Mouse (Mus musculus) neural tube, embryonic 15.5 days (tissue): ENCODE measurements around the gene Hoxc9. TPM values are rescaled to one million over a fixed set of nuclear protein-coding genes. Genes with fewer than 3 reads are reported as not detected.

Experiments
- ATAC-seq: fragments of 200-750 bp; cut with Nextera tagmentation; 2 replicates; pipeline ENCODE4 v1.8.0; 2017; ENCODE audit warnings: mild to moderate bottlenecking, moderate TSS enrichment, moderate library complexity; ENCODE audit not compliant: low FRiP score
- H3K27ac ChIP-seq: fragments of 300-500 bp; sonication (generic); replicated peaks from 2 replicates; pipeline ENCODE4 v1.5.1; 2015; ENCODE audit warnings: mild to moderate bottlenecking, inconsistent platforms
- H3K27me3 ChIP-seq: fragments of 300-500 bp; sonication (generic); replicated peaks from 2 replicates; pipeline ENCODE4 v1.6.1; 2015; ENCODE audit warnings: inconsistent platforms
- H3K36me3 ChIP-seq: fragments of 300-500 bp; sonication (generic); 2 replicates; pipeline ENCODE4 v1.6.1; 2015; ENCODE audit warnings: inconsistent platforms
- H3K4me1 ChIP-seq: fragments of 300-500 bp; sonication (generic); 2 replicates; pipeline ENCODE4 v1.6.1; 2015; ENCODE audit warnings: inconsistent platforms
- H3K4me2 ChIP-seq: fragments of 300-500 bp; sonication (generic); 2 replicates; pipeline ENCODE4 v1.6.1; 2015; ENCODE audit warnings: inconsistent platforms, mild to moderate bottlenecking, moderate library complexity
- H3K4me3 ChIP-seq: fragments of 300-500 bp; sonication (generic); replicated peaks from 2 replicates; pipeline ENCODE4 v1.5.1; 2015; ENCODE audit warnings: mild to moderate bottlenecking, inconsistent platforms
- H3K9ac ChIP-seq: fragments of 300-500 bp; sonication (generic); replicated peaks from 2 replicates; pipeline ENCODE4 v1.6.1; 2015; ENCODE audit warnings: mild to moderate bottlenecking, inconsistent platforms
- H3K9me3 ChIP-seq: fragments of 300-500 bp; sonication (generic); replicated peaks from 2 replicates; pipeline ENCODE4 v1.6.1; 2016; ENCODE audit warnings: inconsistent platforms
- WGBS: fragments of 180-500 bp; shearing (Covaris S2); methylation state at CpG from one replicate; pipeline ENCODE4 v1.1.7; 2015; ENCODE audit warnings: mixed read lengths; 5-methylcytosine and 5-hydroxymethylcytosine counted together
- polyA plus RNA-seq: library from polyadenylated mRNA; unstranded; fragments of >200 nt; fragmentation: Nextera tagmentation; extraction: Ambion mirVana; gene quantifications from 2 replicates; pipeline ENCODE4 v1.2.1, GENCODE M21; 2015

The Hoxc9 gene
- polyA plus RNA-seq, 1 experiment from 2014 or later = 30.9 TPM

DNA sequence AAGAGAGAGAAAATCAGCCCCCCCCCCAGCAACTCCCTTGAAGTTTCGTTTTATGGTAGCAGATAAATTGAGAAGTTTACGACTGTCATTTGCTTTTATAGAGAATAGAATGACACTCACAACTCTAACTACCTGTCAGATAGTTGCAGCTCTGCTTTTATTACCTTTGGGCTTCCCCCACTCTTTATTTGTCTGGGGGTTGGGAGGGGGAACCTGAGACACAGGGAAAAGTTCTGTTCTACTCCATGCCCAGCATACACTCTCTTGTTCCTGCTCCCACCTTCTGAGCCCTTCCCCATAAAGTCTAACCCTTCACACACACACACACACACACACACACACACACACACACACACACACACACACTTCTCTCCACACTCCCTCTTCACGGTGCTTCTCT is 16.6 kb downstream of the Hoxc9 start:
- H3K36me3 ChIP-seq = no peaks in the 10 kb centered on the region
- H3K4me2 ChIP-seq = peak overlapping the region; percentile 82
- H3K9me3 ChIP-seq = no peaks in the 10 kb centered on the region
- H3K9ac ChIP-seq = peak overlapping the region; percentile 64; the same call in 1 of the 2 replicates
- ATAC-seq = no peak
- H3K27me3 ChIP-seq = peaks cover 2% of the 10 kb centered on the region; the same call in 1 of the 2 replicates
- H3K4me1 ChIP-seq = peaks cover 82% of the 10 kb centered on the region
- WGBS = 7% methylated on average over 3 of the region's 3 CpGs
- H3K4me3 ChIP-seq = peak overlapping the region; percentile 52
- peak overlapping the region; percentile 89; the same call in 1 of the 2 replicates for H3K27ac ChIP-seq

DNA sequence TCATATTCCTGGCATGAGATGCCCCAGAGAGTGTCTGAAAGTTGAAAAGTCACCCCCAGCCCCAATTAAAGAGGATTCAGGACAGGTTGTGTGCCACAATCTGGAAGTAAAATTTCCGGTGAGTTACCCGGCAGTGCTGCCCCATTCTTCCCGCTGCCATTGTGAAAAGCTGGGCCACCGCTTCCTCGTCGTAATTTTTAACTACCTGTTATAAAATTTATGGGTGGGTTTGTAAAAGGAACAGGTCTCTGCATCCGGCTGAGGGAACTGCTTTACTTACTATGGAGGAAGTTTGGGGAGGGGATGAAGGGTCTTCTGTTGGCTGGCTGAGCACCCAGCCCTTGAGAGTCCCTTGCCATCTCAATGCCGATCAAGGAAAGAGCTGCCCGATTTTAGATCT is 20.3 kb downstream of the Hoxc9 start:
- ATAC-seq = no peak
- Histone ChIP-seq H3K9ac (peak overlapping the region; percentile 47; the same call in 1 of the 2 replicates), H3K4me2 (peak overlapping the region; percentile 72), H3K27me3 (0 out of 2 replicates have a peak, but pooled peaks cover 2% of the 10 kb centered on the region), H3K27ac (peak overlapping the region; percentile 98), H3K4me1 (peaks cover 84% of the 10 kb centered on the region), H3K4me3 (peak overlapping the region; percentile 51), H3K9me3 (no peaks in the 10 kb centered on the region), H3K36me3 (no peaks in the 10 kb centered on the region)
- WGBS = 11% methylated on average over 9 of the region's 9 CpGs

DNA sequence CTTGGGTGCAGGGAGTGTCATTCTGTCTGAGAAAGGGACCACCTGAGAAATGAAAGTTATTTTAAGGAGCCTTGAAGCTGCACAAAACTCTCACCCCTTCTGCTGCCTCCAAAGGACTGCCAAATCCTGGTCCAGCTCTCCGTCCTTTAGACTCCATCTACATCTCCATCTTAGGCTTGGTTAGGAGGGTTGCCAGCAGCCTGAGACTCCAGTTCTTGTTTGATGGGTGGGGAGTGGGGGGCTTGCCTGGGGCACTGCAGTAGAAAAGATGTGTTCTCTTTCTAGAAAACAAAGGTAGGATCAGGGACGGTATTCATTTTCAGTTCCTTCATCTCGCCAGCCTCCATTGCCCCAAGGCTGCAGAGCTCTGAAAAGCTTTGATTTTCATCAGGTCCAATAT is 21.2 kb downstream of the Hoxc9 start:
- 6% methylated on average over 3 of the region's 3 CpGs for WGBS
- ATAC-seq = no peak
- Histone ChIP-seq H3K4me1 (peaks cover 83% of the 10 kb centered on the region), H3K4me2 (peak overlapping the region; percentile 72), H3K4me3 (peak overlapping the region; percentile 51), H3K36me3 (no peaks in the 10 kb centered on the region), H3K27ac (peak overlapping the region; percentile 98), H3K27me3 (0 out of 2 replicates have a peak, but pooled peaks cover 2% of the 10 kb centered on the region), H3K9ac (peak overlapping the region; percentile 83), H3K9me3 (no peaks in the 10 kb centered on the region)

DNA sequence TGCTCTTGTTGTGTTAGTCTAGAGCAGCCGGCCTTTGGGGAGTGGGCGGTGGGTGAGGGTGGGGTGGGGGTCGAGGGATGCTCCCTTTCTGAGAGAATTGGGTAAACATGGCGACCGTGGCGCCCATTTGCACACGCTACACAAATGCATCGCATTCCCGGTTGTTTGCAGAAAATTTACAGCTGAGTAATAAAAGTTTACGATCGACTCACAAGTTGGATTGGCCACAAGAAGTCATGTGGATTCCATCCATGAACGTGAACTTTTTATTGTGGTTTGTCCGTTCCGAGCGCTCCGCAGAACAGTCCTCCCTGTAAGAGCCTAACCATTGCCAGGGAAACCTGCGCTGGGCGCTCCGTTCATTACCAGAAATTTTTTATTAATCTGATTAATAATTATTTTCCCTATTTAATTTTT is 21.7 kb downstream of the Hoxc9 start, which contains the start of gene Hoxc6:
Hoxc6 (plus strand) TSS at position 319 of the 417 bp plus-strand sequence.
- H3K9ac ChIP-seq = peak within 1 kb of the TSS; percentile 83
- no peaks in the 10 kb centered on the region for H3K9me3 ChIP-seq
- ATAC-seq = peak; percentile 46; the same call in 1 of the 2 replicates
- peak within 1 kb of the TSS; percentile 72 for H3K4me2 ChIP-seq
- peak within 1 kb of the TSS; percentile 98 for H3K27ac ChIP-seq
- H3K4me3 ChIP-seq = peak within 1 kb of the TSS; percentile 51
- no peaks in the 10 kb centered on the region for H3K36me3 ChIP-seq
- under 1% methylated on average over 19 of the region's 19 CpGs for WGBS
- H3K27me3 ChIP-seq = 0 out of 2 replicates have a peak, but pooled peaks cover 2% of the 10 kb centered on the region
- peaks cover 83% of the 10 kb centered on the region for H3K4me1 ChIP-seq

DNA sequence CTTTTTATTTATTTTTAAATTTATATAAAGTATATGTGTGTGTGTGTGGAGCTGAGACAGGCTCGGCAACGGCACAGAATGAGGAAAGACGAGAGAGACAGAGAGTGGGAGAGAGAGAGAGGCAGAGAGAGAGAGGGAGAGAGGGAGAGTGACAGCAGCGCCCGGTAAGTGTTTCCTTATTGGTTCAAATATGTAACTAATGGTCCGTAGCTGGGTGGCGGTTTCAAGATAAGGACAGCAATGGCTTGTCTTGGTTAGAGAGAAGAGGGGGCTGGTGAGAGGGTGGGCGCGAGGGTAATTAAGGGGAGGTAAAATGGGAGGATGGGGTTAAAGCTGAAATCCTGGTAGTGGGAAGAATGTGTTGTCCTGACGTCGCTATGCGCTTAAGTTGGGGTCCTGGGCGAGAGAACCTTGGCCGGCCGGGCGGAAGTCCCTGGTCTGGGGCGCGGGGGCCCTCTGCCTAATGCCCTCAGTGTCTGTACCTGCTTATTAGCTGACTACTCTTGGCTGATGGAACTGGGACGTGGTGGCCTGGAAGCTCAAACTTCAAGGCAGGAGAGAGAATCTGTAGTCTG is 22.5 kb downstream of the Hoxc9 start:
- Histone ChIP-seq H3K4me1 (peaks cover 87% of the 10 kb centered on the region), H3K27ac (peak overlapping the region; percentile 98), H3K4me2 (peak overlapping the region; percentile 72), H3K4me3 (peak overlapping the region; percentile 51), H3K9me3 (no peaks in the 10 kb centered on the region), H3K9ac (peak overlapping the region; percentile 83), H3K27me3 (0 out of 2 replicates have a peak, but pooled peaks cover 2% of the 10 kb centered on the region), H3K36me3 (no peaks in the 10 kb centered on the region)
- peak; percentile 49 for ATAC-seq
- under 1% methylated on average over 19 of the region's 19 CpGs for WGBS

DNA sequence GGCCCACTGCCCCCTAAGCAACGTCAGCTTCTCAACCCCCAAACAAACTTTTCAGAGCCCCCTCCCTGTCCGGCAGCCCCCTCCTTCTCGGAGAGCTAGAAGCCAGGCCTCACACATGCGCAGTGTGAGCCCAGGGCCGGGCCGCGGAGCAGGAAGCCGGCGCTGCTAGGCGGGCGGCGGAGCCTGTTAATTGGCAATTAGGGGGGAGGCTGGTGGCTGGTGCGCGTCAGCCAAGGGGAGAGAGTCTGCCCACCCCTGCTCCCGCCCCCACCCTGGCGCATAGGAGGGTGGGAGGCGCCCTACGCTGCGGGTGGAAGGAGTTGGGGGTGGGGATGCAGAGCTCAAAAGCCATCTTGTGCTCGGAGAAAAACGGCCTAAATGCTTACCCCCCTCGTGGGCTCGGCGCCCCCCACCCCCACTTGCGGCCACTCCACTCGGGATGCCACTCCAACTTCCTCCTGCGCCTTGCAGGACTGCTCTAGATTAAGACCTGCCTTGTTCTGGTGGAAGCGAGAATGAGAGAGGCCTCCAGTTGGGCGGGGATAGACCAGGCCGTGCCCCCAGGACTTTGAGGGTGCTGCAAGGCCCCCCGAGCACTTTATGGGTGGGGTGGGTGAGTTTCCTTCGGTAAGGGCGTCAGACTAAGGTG is 23.1 kb downstream of the Hoxc9 start:
- 1% methylated on average over 33 of the region's 33 CpGs for WGBS

DNA sequence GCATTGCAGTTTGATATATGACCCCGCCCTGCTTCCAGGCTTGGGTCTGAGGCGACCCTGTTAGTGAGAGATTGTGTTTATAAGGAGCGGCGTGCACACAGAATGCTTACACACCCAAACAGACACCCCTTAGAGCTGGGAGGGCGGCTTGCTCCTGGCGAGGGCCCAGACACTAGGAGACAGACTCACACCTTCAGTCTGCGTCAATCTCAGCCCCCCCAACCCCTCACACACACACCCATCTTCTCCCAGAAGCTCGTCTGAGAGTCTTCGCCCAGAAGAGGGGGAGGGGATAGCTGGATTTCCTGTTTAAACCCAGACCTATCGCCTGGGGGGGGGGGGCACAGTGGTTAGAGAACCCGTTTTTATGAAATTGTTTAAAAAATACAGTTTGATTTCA is 23.7 kb downstream of the Hoxc9 start:
- 4% methylated on average over 11 of the region's 11 CpGs for WGBS
- H3K9ac ChIP-seq = peak overlapping the region; percentile 83

More for the DNA sequence above, 23.1 kb downstream of the Hoxc9 start:
- no peaks in the 10 kb centered on the region for H3K9me3 ChIP-seq
- peaks cover 92% of the 10 kb centered on the region for H3K4me1 ChIP-seq
- 0 out of 2 replicates have a peak, but pooled peaks cover 2% of the 10 kb centered on the region for H3K27me3 ChIP-seq
- peak; percentile 86 for ATAC-seq
- peak overlapping the region; percentile 98 for H3K27ac ChIP-seq
- peak overlapping the region; percentile 72 for H3K4me2 ChIP-seq
- peak overlapping the region; percentile 51 for H3K4me3 ChIP-seq
- no peaks in the 10 kb centered on the region for H3K36me3 ChIP-seq
- H3K9ac ChIP-seq = peak overlapping the region; percentile 83

DNA sequence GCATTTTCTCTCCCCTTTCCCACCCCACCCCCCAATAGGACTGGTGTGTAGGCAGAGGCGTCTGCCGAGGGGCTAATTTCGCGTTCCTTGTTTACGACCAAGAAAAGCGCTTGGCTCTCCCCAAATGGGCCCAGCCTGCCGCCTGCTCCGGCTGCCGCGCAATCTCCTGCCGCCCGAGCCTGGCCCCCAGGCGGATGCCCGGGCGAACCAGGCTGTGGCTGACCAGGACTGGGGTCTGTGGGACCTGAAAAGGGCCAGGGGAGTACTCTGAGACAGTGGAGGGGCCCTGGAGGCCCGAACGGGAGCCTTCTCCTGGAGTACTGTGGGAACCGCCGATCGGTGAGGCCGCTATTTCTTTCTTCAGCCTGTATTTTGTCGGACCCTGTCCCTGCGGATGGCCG is 24.3 kb downstream of the Hoxc9 start:
- peaks cover 92% of the 10 kb centered on the region for H3K4me1 ChIP-seq
- H3K27ac ChIP-seq = peak overlapping the region; percentile 98
- H3K36me3 ChIP-seq = no peaks in the 10 kb centered on the region
- ATAC-seq = no peak; the same call in 1 of the 2 replicates
- peak overlapping the region; percentile 72 for H3K4me2 ChIP-seq
- no peaks in the 10 kb centered on the region for H3K27me3 ChIP-seq
- no peaks in the 10 kb centered on the region for H3K9me3 ChIP-seq
- WGBS = 2% methylated on average over 24 of the region's 24 CpGs
- peak overlapping the region; percentile 83 for H3K9ac ChIP-seq
- H3K4me3 ChIP-seq = peak overlapping the region; percentile 51

More for the DNA sequence above, 23.7 kb downstream of the Hoxc9 start:
- peak overlapping the region; percentile 98 for H3K27ac ChIP-seq
- ATAC-seq = peak; percentile 39
- no peaks in the 10 kb centered on the region for H3K9me3 ChIP-seq
- H3K4me1 ChIP-seq = peaks cover 92% of the 10 kb centered on the region
- no peaks in the 10 kb centered on the region for H3K36me3 ChIP-seq
- H3K27me3 ChIP-seq = 0 out of 2 replicates have a peak, but pooled peaks cover 2% of the 10 kb centered on the region
- peak overlapping the region; percentile 51 for H3K4me3 ChIP-seq
- H3K4me2 ChIP-seq = peak overlapping the region; percentile 72

DNA sequence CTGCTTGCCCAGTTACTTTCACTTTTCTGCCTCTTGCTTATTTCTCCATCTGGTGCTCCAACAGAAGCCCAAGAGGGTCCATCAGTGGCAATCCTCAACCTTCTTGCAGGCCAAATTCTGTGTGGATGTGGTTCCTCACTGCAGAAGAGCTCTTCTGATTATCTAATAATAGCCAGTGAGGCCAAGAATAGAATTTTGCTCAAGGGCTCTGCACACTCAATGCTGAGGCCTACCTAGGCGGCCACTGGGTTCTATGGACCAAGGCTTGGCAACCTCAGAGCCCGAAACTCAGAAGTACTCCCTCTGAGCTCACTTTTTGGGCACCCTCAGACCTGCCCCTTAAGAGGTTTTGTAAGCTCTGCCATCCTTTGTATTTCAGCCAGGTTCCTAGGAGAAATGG is 25.1 kb downstream of the Hoxc9 start:
- Histone ChIP-seq H3K27ac (peak overlapping the region; percentile 98), H3K9ac (peak overlapping the region; percentile 83), H3K4me1 (peaks cover 93% of the 10 kb centered on the region), H3K27me3 (no peaks in the 10 kb centered on the region), H3K9me3 (no peaks in the 10 kb centered on the region), H3K4me2 (peak overlapping the region; percentile 72), H3K4me3 (peak overlapping the region; percentile 51), H3K36me3 (no peaks in the 10 kb centered on the region)
- WGBS = 8% methylated on average over 2 of the region's 2 CpGs
- ATAC-seq = no peak

DNA sequence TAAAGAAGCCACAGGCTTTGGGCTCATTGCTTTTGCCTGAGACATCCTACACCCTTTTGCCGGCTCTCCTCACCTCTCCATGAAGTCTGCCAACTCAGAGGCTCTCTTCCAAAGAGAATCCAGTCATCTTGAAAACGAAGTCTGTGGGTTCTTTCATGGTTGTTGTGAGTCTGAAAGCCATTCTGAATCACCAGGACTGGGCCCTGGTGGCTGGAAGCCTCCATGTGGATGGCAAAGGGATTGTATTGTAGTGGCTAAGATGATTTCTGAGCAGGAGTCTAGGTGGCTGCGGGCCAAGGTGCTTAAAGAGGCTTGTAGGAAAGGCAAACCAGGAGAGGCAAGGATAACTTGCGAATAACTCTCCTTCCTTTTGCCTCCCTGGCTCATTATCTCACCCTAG is 25.9 kb downstream of the Hoxc9 start:
- Histone ChIP-seq H3K9me3 (no peaks in the 10 kb centered on the region), H3K4me2 (peak overlapping the region; percentile 72), H3K4me3 (peak overlapping the region; percentile 51), H3K36me3 (no peaks in the 10 kb centered on the region), H3K9ac (peak overlapping the region; percentile 83), H3K27ac (peak overlapping the region; percentile 98), H3K4me1 (peaks cover 94% of the 10 kb centered on the region), H3K27me3 (no peaks in the 10 kb centered on the region)
- no peak for ATAC-seq
- 5% methylated on average over 4 of the region's 4 CpGs for WGBS

DNA sequence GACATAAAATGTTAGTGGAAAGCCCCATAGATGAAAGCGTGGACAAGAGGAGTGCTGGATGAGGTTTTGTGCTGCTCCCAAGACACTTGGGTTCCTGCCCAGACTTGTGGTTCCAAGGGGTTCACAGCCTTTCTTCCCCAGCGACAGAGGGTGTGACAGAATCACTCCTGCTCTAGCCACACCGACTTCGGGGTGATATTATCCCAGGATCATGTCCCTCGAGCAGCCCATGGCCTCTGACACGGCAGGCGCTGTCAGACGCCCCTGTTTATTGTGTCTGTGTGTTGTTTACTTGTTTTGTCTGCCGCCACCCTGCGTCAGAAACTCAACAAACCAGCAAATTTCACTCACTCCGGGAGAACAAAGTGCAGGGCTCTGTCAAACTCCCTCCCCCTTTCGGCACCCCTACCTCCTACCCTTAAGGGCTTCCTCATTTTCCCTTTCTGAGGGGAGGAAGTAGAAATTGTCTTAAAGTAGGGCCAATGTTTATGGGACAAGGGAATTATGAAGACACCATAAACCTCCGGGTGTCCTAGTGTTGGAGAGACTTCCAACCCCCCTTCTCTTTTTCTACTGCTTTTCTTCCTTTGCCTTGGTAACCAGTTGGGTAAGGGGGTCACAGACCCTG is 26.7 kb downstream of the Hoxc9 start:
- peak overlapping the region; percentile 83 for H3K9ac ChIP-seq
- peak overlapping the region; percentile 51 for H3K4me3 ChIP-seq
- no peaks in the 10 kb centered on the region for H3K36me3 ChIP-seq
- no peaks in the 10 kb centered on the region for H3K27me3 ChIP-seq
- 4% methylated on average over 13 of the region's 13 CpGs for WGBS
- H3K4me2 ChIP-seq = peak overlapping the region; percentile 72
- no peak for ATAC-seq
- H3K4me1 ChIP-seq = peaks cover 95% of the 10 kb centered on the region
- H3K27ac ChIP-seq = peak overlapping the region; percentile 98
- H3K9me3 ChIP-seq = no peaks in the 10 kb centered on the region
